Mouse (Mus musculus) heart, embryonic 11.5 days (tissue): ENCODE measurements around the gene Secisbp2. TPM values are rescaled to one million over a fixed set of nuclear protein-coding genes. Genes with fewer than 3 reads are reported as not detected.
"Not testable (repeated sequence)": the region's sequence is repeated elsewhere in the genome, so short reads cannot be mapped to it uniquely, and the experiment has no call there.

ENCODE experiments used
- ATAC-seq: fragments of 200-750 bp; cut with Nextera tagmentation; replicated peaks from 2 replicates; pipeline ENCODE4 v1.8.0; 2017; ENCODE audit warnings: moderate library complexity; ENCODE audit not compliant: insufficient number of reproducible peaks, low FRiP score, low TSS enrichment
- H3K27ac ChIP-seq: fragments of 300-500 bp; sonication (generic); 2 replicates; pipeline ENCODE4 v1.5.1; 2014; ENCODE audit warnings: mild to moderate bottlenecking, low read depth, low read length
- H3K27me3 ChIP-seq: fragments of 300-500 bp; sonication (generic); 2 replicates; pipeline ENCODE4 v1.6.1; 2014; ENCODE audit warnings: mild to moderate bottlenecking, low read length, mixed read lengths; ENCODE audit not compliant: control insufficient read depth, insufficient read depth
- H3K36me3 ChIP-seq: fragments of 300-500 bp; sonication (generic); 2 replicates; pipeline ENCODE4 v1.6.1; 2014; ENCODE audit warnings: mild to moderate bottlenecking, low read length, moderate library complexity, mixed read lengths; ENCODE audit not compliant: control insufficient read depth, insufficient read depth
- H3K4me1 ChIP-seq: fragments of 300-500 bp; sonication (generic); 2 replicates; pipeline ENCODE4 v1.6.1; 2014; ENCODE audit warnings: low read length; ENCODE audit not compliant: control insufficient read depth, insufficient read depth
- H3K4me2 ChIP-seq: fragments of 300-500 bp; sonication (generic); 2 replicates; pipeline ENCODE4 v1.6.1; 2014; ENCODE audit warnings: mild to moderate bottlenecking, moderate library complexity
- H3K4me3 ChIP-seq: fragments of 300-500 bp; sonication (generic); 2 replicates; pipeline ENCODE4 v1.5.1; 2014; ENCODE audit warnings: low read depth, low read length
- H3K9ac ChIP-seq: fragments of 300-500 bp; sonication (generic); 2 replicates; pipeline ENCODE4 v1.6.1; 2014; ENCODE audit warnings: mild to moderate bottlenecking, low read depth, low read length, moderate library complexity
- H3K9me3 ChIP-seq: fragments of 300-500 bp; sonication (generic); replicated peaks from 2 replicates; pipeline ENCODE4 v1.6.1; 2016; ENCODE audit warnings: low read length; ENCODE audit not compliant: control insufficient read depth
- WGBS: fragments of 180-500 bp; shearing (Covaris S2); extraction: QIAGEN DNeasy Blood & Tissue Kit; methylation state at CpG from one replicate; pipeline ENCODE4 v1.1.7; 2014; ENCODE audit not compliant: insufficient replicate concordance; 5-methylcytosine and 5-hydroxymethylcytosine counted together
- polyA plus RNA-seq: library from polyadenylated mRNA; unstranded; fragments of >200 nt; fragmentation: Nextera tagmentation; extraction: Ambion mirVana; gene quantifications from 2 replicates; pipeline ENCODE4 v1.2.1, GENCODE M21; 2014

Secisbp2 gene
- polyA plus RNA-seq, 1 experiment from 2014 or later = 21.9 TPM

- no peaks in the 10 kb centered on the region for H3K9me3 ChIP-seq
- no peak overlapping the region for H3K4me2 ChIP-seq
- no peak overlapping the region for H3K27ac ChIP-seq
- peaks cover 56% of the 10 kb centered on the region for H3K36me3 ChIP-seq
- H3K4me1 ChIP-seq = no peaks in the 10 kb centered on the region
- H3K4me3 ChIP-seq = no peak overlapping the region
- no peak for ATAC-seq
- H3K27me3 ChIP-seq = no peaks in the 10 kb centered on the region
- no peak overlapping the region for H3K9ac ChIP-seq
- WGBS = 95% methylated on average over 7 of the region's 7 CpGs
These were observed 8.1 kb downstream of the Secisbp2 start for GRCm38 (mm10) chr13:51659573-51659972.

- Histone ChIP-seq H3K4me2 (no peak overlapping the region), H3K4me3 (no peak overlapping the region), H3K36me3 (peaks cover 50% of the 10 kb centered on the region), H3K9me3 (no peaks in the 10 kb centered on the region), H3K27me3 (no peaks in the 10 kb centered on the region), H3K4me1 (no peaks in the 10 kb centered on the region), H3K27ac (no peak overlapping the region), H3K9ac (no peak overlapping the region)
- ATAC-seq = no peak
- WGBS = 91% methylated on average over 2 of the region's 2 CpGs
These were observed 12.1 kb downstream of the Secisbp2 start for GRCm38 (mm10) chr13:51663561-51663960.

GRCm38 (mm10) chr13:51668195-51668594, 16.7 kb downstream of the Secisbp2 start:
- not testable (repeated sequence) for ATAC-seq, H3K9ac ChIP-seq, H3K9me3 ChIP-seq, H3K4me1 ChIP-seq, H3K27ac ChIP-seq, H3K4me2 ChIP-seq, H3K4me3 ChIP-seq, H3K27me3 ChIP-seq
- H3K36me3 ChIP-seq = peaks cover 29% of the 10 kb centered on the region
- WGBS = 91% methylated on average over 12 of the region's 12 CpGs

- WGBS = 64% methylated on average over 4 of the region's 4 CpGs
- H3K36me3 ChIP-seq = peaks cover 50% of the 10 kb centered on the region
- H3K9ac ChIP-seq = no peak overlapping the region
- ATAC-seq = no peak
- H3K9me3 ChIP-seq = no peaks in the 10 kb centered on the region
- H3K27ac ChIP-seq = no peak overlapping the region
- H3K27me3 ChIP-seq = no peaks in the 10 kb centered on the region
- H3K4me2 ChIP-seq = no peak overlapping the region
- no peaks in the 10 kb centered on the region for H3K4me1 ChIP-seq
- H3K4me3 ChIP-seq = no peak overlapping the region
These were observed 25.1 kb downstream of the Secisbp2 start for GRCm38 (mm10) chr13:51676641-51677040.

GRCm38 (mm10) chr13:51677041-51677440, 25.5 kb downstream of the Secisbp2 start:
- no peak overlapping the region for H3K9ac ChIP-seq
- peaks cover 53% of the 10 kb centered on the region for H3K36me3 ChIP-seq
- no peaks in the 10 kb centered on the region for H3K4me1 ChIP-seq
- no peak for ATAC-seq
- 87% methylated on average over 12 of the region's 12 CpGs for WGBS
- H3K4me3 ChIP-seq = no peak overlapping the region
- H3K27ac ChIP-seq = no peak overlapping the region
- H3K27me3 ChIP-seq = no peaks in the 10 kb centered on the region
- no peaks in the 10 kb centered on the region for H3K9me3 ChIP-seq
- H3K4me2 ChIP-seq = no peak overlapping the region

- Histone ChIP-seq H3K27ac (no peak overlapping the region), H3K27me3 (no peaks in the 10 kb centered on the region), H3K4me2 (no peak overlapping the region), H3K9me3 (no peaks in the 10 kb centered on the region), H3K9ac (no peak overlapping the region), H3K4me1 (no peaks in the 10 kb centered on the region), H3K36me3 (peaks cover 59% of the 10 kb centered on the region), H3K4me3 (no peak overlapping the region)
- ATAC-seq = no peak
- WGBS = 81% methylated on average over 7 of the region's 7 CpGs
These were observed 26.2 kb downstream of the Secisbp2 start for GRCm38 (mm10) chr13:51677630-51678185.

GRCm38 (mm10) chr13:51678687-51679086, 27.2 kb downstream of the Secisbp2 start:
- no peaks in the 10 kb centered on the region for H3K4me1 ChIP-seq
- H3K9me3 ChIP-seq = no peaks in the 10 kb centered on the region
- H3K27ac ChIP-seq = no peak overlapping the region
- H3K9ac ChIP-seq = no peak overlapping the region
- H3K27me3 ChIP-seq = no peaks in the 10 kb centered on the region
- no peak overlapping the region for H3K4me2 ChIP-seq
- no peak for ATAC-seq
- 81% methylated on average over 6 of the region's 6 CpGs for WGBS
- no peak overlapping the region for H3K4me3 ChIP-seq
- peaks cover 59% of the 10 kb centered on the region for H3K36me3 ChIP-seq

- H3K36me3 ChIP-seq = peaks cover 59% of the 10 kb centered on the region
- no peak overlapping the region for H3K4me2 ChIP-seq
- H3K9ac ChIP-seq = no peak overlapping the region
- H3K9me3 ChIP-seq = no peaks in the 10 kb centered on the region
- 50% methylated on average over 4 of the region's 4 CpGs for WGBS
- no peaks in the 10 kb centered on the region for H3K27me3 ChIP-seq
- H3K4me3 ChIP-seq = no peak overlapping the region
- no peak overlapping the region for H3K27ac ChIP-seq
- no peak for ATAC-seq
- H3K4me1 ChIP-seq = no peaks in the 10 kb centered on the region
These were observed 27.8 kb downstream of the Secisbp2 start for GRCm38 (mm10) chr13:51679332-51679731.

GRCm38 (mm10) chr13:51681076-51681475, 29.6 kb downstream of the Secisbp2 start:
- ATAC-seq = no peak
- no peak overlapping the region for H3K9ac ChIP-seq
- H3K27me3 ChIP-seq = no peaks in the 10 kb centered on the region
- WGBS = 80% methylated on average over 5 of the region's 5 CpGs
- no peaks in the 10 kb centered on the region for H3K9me3 ChIP-seq
- H3K27ac ChIP-seq = no peak overlapping the region
- H3K4me3 ChIP-seq = no peak overlapping the region
- peaks cover 57% of the 10 kb centered on the region for H3K36me3 ChIP-seq
- H3K4me2 ChIP-seq = no peak overlapping the region
- H3K4me1 ChIP-seq = no peaks in the 10 kb centered on the region
